Mouse (Mus musculus) C2C12 (cell line): Measurements from ENCODE around the gene Gp1ba.

Source experiments
- CTCF ChIP-seq: IDR thresholded peaks from one replicate; pipeline ENCODE4 v1.5.1; 2011; ENCODE audit not compliant: control insufficient read depth, insufficient read depth, insufficient read length
- FOSL1 ChIP-seq: IDR thresholded peaks from one replicate; pipeline ENCODE4 v1.8.0; 2011; ENCODE audit warnings: mild to moderate bottlenecking, low read length; ENCODE audit not compliant: poor library complexity, insufficient read depth, severe bottlenecking
- MAX ChIP-seq: IDR thresholded peaks from one replicate; pipeline ENCODE4 v1.6.1; 2011; ENCODE audit warnings: mild to moderate bottlenecking, control low read depth
- MYOD1 ChIP-seq: IDR thresholded peaks from one replicate; pipeline ENCODE4 v1.6.1; 2011; ENCODE audit warnings: low read depth; ENCODE audit not compliant: control insufficient read depth, insufficient read length
- MYOG ChIP-seq: IDR thresholded peaks from one replicate; pipeline ENCODE4 v1.6.1; 2011; ENCODE audit not compliant: control insufficient read depth, insufficient read length; ENCODE audit errors: extremely low read depth
- USF1 ChIP-seq: IDR thresholded peaks from one replicate; pipeline ENCODE4 v1.6.1; 2011; ENCODE audit warnings: low read depth, mild to moderate bottlenecking, control low read depth, moderate library complexity

GRCm38 (mm10) chr11:70687601-70688199 lies 48.8 kb downstream of the Gp1ba start, which contains the start of gene Camta2:
- TF ChIP-seq CTCF (peak; percentile 72), USF1 (no peak), FOSL1 (no peak), MYOG (no peak), MAX (no peak), MYOD1 (no peak)
